Mouse (Mus musculus): ENCODE results near the gene Slc39a2.
"Not testable (repeated sequence)": the region's sequence is repeated elsewhere in the genome, so short reads cannot be mapped to it uniquely, and the experiment has no call there.

Gene Slc39a2

GRCm38 (mm10) chr14:51892191-51892939 is at the start of gene Slc39a2:
Gene Slc39a2, plus strand, starts transcription at chr14:51892889.
- DNase-seq (ENCODE audit: extremely low spot score) = no peak

DNA sequence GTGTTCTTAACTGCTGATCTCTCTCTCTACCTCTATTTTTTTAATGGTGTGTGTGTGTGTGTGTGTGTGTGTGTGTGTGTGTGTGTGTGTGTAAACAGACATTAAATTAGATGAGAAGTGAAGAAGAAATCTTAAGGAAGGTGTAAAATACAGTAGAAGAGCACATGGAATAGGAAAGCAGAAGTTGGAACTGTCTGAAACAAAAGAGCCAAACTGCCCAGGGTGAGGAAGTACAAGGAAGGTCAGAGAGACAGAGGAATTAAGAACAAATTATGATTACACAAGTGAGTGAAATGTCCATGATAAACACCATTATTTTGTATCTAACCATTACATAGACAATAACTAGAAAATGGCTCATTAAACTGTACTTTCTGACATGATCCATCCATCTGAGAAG is 48.8 kb upstream of the Slc39a2 start:
- no peak for DNase-seq (ENCODE audit: extremely low spot score)

DNA sequence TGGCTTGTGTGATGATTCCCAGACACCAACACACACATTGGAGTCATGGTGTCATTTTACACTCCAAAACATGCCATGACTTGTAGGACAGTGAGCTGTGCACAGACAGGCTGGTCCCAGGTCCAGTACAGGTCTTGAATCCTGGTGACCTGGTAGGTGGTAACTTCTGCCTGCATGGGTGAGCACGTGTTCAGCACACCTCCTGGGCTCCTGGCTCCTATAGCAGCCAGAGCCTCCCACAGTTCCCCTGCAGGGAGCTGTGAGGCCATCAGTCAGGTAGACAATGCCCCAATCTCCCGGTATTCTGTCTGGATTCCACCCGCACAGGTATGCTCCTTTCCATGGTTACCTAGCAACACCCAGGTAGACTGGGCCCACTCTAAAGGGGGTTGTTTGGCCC is 46.1 kb upstream of the Slc39a2 start:
- no peak for DNase-seq (ENCODE audit: extremely low spot score)

- peak; percentile 10 for DNase-seq (ENCODE audit: extremely low spot score)
Measured at GRCm38 (mm10) chr14:51851006-51851405, 41.7 kb upstream of the Slc39a2 start.

DNA sequence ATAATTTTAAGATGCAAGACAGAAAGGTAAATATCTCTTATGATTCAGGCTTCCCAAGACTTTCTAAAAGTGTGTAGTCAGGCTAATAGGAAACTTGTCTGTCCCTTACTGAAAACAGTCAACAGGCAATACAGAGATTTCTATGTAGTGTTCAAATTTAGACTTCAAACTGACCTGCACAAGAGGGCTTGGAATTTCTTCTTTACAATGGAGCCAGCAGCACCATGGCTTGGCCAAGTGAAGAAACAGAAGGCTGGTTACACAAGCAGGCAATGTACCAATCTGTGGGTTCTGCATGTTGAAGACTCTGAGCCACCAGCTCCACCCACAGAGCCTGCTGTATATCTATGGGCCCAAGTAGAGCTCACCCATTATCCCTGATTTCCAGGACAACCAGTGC is 39.3 kb upstream of the Slc39a2 start, which contains the start of gene Ear6:
Gene Ear6, plus strand, starts transcription at position 301 of the 400 bp plus-strand sequence.
- DNase-seq (ENCODE audit: extremely low spot score) = no peak

DNA sequence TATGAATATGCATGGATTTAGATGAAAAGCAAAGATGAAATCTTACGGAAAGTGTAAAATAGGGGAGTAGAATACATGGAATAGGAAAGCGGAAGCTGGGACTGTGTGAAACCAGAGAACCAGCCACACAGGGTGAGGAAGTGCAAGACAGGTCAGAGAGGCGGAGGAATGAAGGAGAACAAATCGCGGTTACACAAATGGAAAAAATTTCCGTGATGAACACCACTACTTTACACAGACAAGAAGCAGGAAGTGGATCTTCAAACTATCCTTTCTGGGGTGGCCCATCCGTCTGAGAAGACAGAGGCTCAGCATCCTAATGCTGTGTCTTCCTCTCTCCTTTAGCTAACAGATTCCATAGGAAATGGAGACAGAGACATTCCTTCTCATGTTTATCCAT is 37.4 kb upstream of the Slc39a2 start:
- DNase-seq (ENCODE audit: extremely low spot score) = not testable (repeated sequence)

- DNase-seq (ENCODE audit: extremely low spot score) = peak; percentile 11
Measured at GRCm38 (mm10) chr14:51863603-51864002, 29.1 kb upstream of the Slc39a2 start.

GRCm38 (mm10) chr14:51870756-51871155 is 21.9 kb upstream of the Slc39a2 start:
- no peak for DNase-seq (ENCODE audit: extremely low spot score)

DNA sequence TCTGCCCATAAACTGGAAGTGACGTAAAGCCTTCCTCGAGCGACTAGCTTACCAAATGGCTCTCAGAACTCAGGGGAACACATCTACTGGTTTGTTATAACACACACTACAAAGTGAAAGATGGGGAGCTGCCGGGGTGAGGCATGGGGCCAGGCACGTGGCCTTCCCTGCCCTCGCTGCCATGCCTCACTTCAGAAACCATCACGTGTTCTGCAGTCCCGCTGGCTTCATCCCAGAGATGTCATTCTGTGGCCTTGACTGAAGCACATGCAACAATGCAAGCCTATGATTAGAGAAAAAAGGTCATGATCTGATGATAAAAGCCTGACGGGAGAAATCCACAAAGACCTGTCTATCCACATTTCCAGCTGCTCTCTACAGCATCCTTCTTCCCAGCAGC is 20.9 kb upstream of the Slc39a2 start:
- no peak for DNase-seq (ENCODE audit: extremely low spot score)

DNA sequence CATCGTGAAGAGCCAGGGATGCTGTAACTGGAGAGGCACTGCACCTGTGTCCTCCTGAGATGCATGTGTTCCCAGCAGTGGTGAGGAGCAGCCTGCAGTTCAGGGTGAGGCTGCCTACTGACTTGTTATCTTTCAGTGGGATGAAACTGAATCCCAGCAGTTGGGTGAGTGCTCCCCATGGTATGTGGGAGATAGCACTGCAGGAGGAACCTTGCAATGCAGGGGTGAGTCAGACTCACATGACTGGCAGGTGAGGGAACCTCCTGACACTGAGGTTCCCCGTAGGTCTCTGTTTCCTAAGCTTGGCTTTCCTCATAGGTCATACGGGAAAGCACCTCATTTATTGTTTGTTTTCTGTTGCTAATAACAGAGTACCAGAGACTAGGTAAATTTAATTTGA is 15.2 kb upstream of the Slc39a2 start:
- no peak for DNase-seq (ENCODE audit: extremely low spot score)

DNA sequence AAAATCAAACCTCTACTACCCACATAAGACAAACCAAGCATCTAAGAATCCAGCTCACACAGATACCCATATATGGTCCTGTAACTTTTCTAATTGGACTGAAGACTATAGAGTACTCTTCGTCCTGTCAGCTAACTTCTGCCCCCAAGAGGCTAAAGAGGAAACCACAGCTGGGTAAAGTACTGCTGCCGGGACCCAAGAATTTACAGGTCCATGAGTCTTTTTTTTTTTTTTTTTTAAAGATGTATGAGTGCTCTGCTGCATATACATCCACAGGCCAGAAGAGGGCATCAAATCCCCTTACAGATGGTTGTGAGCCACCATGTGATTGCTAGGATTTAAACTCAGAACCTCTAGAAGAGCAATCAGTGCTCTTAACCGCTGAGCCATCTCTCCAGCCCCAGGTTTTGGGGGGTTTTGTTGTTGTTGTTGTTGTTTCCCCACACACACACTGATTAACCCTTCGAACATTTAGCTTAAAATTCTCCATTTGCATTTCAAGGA is 9.1 kb upstream of the Slc39a2 start:
- DNase-seq (ENCODE audit: extremely low spot score) = peak; percentile 81

DNA sequence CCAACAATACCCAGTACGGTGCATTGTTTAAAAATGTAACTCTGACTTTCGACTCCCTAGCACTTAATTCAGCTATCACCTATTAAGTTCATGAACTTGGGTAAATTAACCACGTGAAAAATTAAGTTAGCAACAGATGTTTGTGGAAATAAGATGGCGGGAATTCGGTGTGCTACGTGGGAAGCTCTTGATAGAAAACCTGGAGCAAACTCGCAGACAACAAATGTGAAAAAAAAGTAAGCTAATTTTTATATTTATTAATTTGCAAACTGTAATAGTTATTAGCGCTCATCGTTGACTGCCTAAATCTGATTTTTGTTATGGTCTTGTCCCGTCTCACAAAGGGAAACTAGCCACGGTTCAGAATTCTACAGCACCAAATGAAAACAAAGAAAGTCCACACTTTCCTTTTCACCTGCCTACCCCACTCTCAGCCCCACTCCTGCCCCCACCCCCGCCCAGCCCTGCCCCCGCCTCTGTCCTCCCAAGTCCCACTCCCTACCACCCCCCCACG is 8.6 kb upstream of the Slc39a2 start:
- DNase-seq (ENCODE audit: extremely low spot score) = no peak

DNA sequence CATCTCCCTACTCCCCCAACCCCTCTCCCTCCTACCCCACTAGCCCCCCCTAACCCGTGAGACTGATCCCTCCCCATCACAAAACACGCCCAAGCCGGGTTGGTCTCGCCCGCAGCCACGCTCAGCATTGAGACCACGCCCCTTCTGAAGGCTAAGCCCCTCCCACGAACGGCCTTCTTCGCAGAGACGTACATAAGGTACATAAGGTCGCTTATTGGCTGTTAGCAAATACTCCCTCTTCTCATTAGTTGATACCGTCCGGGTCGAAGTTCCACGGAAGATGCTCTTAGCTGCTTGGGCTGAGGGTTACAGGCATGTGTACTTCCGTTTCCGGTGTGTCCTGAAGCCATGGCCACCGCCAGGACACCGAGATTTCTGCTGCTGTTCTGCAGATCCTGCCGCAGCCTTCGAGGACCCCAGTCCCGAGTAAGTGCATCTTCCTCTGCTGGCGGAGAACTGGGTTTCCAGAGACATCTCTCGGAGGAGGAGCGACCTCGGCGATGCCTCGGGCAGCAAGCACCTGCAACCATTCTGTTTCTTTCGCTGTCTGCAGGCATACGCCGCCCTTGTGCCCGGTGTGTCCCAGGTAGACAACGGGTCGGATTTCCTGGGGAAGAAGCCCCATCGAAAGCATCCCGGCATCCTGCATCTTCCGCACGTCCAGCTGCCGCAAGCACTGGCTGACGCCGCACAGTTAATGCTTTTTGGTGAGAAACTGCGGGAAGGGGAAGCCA is 7.9 kb upstream of the Slc39a2 start, which contains the start of gene Mettl17:
Gene Mettl17, plus strand, starts transcription at position 245 of the 734 bp plus-strand sequence.
- DNase-seq (ENCODE audit: extremely low spot score) = peak; percentile 98

- DNase-seq (ENCODE audit: extremely low spot score) = no peak
Measured at GRCm38 (mm10) chr14:51886051-51886450, 6.6 kb upstream of the Slc39a2 start.

GRCm38 (mm10) chr14:51889833-51890232 is 2.9 kb upstream of the Slc39a2 start:
- no peak for DNase-seq (ENCODE audit: extremely low spot score)

DNA sequence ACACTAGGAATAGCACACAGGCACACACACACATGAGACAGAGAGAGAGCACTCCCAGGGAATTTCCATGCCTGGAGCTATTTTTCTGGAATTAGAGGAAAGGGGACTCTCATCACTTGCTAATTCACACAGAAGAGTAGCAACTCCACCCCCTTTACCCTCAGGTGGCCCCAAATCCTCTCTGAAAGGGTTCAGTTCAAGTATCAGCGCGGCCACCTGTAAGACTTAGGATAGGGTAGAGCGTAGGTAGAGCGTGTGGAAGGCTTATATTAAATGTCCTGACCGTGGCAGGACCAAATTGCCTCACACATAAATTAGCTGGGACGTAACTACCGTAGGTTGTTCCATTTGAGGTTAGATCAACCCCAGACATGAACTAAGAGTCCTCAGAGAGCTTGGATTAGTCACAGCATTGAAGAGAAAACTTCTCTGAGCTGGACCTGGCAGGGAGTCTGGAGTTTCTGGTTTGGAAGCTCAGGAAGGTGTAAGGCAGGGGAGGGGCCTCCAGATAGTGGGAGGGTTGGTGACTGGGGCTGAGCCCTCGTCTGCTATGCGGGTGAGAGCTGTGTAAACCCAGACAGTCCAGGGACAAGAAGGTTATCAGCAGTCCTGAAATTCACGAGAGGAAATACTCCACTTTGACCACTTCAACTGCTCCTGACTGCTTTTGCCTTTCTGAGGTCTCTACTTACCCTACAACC is 555 bp downstream of the Slc39a2 start:
- DNase-seq (ENCODE audit: extremely low spot score) = no peak

DNA sequence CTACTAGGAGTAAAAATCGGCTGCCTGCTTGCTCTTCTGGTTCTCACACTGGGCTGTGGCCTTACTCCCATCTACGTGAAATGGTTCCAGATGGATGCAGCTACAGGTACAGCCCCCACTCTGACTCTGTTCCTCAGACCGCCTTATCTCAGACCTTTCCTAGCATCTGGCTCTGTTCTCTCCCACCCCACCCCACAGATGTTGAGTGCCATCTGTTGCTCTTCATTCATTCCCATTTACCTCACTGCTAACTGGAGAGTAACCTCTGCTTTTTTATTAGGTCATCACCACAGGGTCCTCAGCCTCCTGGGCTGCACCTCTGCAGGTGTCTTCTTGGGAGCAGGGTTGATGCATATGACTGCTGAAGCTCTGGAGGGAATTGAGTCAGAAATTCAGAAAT is 1.1 kb downstream of the Slc39a2 start:
- no peak for DNase-seq (ENCODE audit: extremely low spot score)

GRCm38 (mm10) chr14:51895071-51895470 is 2.4 kb downstream of the Slc39a2 start:
- DNase-seq (ENCODE audit: extremely low spot score) = no peak

GRCm38 (mm10) chr14:51896019-51896418 is 3.3 kb downstream of the Slc39a2 start:
- DNase-seq (ENCODE audit: extremely low spot score) = no peak

DNA sequence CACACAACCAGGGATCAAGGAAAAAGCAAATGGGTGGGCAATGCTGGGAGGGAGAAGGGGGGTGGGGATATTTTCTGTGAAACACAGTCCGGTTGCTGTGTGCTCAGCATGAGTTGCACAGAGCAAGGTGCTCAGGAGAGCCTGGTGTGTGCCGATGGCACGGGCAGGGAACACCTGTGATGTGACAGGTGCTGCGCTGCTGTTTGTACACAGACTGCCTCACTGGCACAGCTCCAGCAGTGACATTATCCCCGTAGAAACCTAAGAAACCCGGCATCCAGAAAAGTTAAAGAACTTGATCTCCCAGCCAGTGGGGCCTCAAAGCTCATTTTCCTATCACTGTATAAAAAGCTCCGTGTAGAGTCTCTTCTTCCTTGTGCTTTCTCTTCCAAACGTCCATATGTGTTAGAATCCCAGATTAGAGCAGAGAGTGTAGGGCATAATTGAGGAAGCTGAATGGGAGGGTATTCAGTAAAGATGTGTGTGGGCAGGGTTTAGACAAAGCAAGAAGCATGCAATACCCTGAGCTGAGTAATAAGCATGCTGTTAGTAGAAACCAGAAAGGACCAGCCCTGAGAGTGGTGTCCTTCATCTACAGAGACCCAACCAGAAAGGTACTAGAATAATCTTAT is 4.0 kb downstream of the Slc39a2 start:
- no peak for DNase-seq (ENCODE audit: extremely low spot score)

DNA sequence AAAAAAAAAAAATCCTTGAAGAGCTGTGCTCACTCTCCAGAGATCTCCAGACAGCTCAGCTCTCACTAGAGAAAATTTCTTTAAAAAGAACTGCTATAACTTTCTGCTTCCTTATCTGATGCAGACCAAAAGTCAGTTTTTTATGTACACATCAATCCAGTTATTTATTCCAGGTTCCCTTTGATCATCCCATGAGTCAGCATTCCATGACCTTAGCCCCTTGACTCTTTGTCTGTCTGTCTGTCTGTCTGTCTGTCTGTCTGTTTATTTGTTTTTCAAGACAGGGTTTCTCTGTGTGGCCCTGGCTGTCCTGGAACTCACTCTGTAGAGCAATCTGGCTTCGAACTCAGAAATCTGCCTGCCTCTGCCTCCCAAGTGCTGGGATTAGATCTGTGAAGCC is 6.7 kb downstream of the Slc39a2 start:
- no peak for DNase-seq (ENCODE audit: extremely low spot score)
